Mouse (Mus musculus) embryonic facial prominence, embryonic 15.5 days (tissue): ENCODE results near the gene Pde4b. TPM values are rescaled to one million over a fixed set of nuclear protein-coding genes. Genes with fewer than 3 reads are reported as not detected.

Experiments used
- ATAC-seq: fragments of 200-750 bp; cut with Nextera tagmentation; 2 replicates; pipeline ENCODE4 v1.8.0; 2017; ENCODE audit warnings: low read depth, moderate TSS enrichment; ENCODE audit not compliant: insufficient number of reproducible peaks, low FRiP score, low TSS enrichment
- H3K27ac ChIP-seq: fragments of 300-500 bp; sonication (generic); replicated peaks from 2 replicates; pipeline ENCODE4 v1.5.1; 2015; ENCODE audit warnings: mild to moderate bottlenecking, inconsistent platforms
- H3K27me3 ChIP-seq: fragments of 300-500 bp; sonication (generic); 2 replicates; pipeline ENCODE4 v1.6.1; 2015; ENCODE audit warnings: inconsistent platforms
- H3K36me3 ChIP-seq: fragments of 300-500 bp; sonication (generic); 2 replicates; pipeline ENCODE4 v1.6.1; 2015; ENCODE audit warnings: mild to moderate bottlenecking, inconsistent platforms
- H3K4me1 ChIP-seq: fragments of 300-500 bp; sonication (generic); 2 replicates; pipeline ENCODE4 v1.6.1; 2015; ENCODE audit warnings: inconsistent platforms
- H3K4me2 ChIP-seq: fragments of 300-500 bp; sonication (generic); replicated peaks from 2 replicates; pipeline ENCODE4 v1.6.1; 2015; ENCODE audit warnings: mild to moderate bottlenecking, inconsistent platforms
- H3K4me3 ChIP-seq: fragments of 300-500 bp; sonication (generic); replicated peaks from 2 replicates; pipeline ENCODE4 v1.5.1; 2015; ENCODE audit warnings: mild to moderate bottlenecking, inconsistent platforms
- H3K9ac ChIP-seq: fragments of 300-500 bp; sonication (generic); 2 replicates; pipeline ENCODE4 v1.6.1; 2015; ENCODE audit warnings: inconsistent platforms
- H3K9me3 ChIP-seq: fragments of 300-500 bp; sonication (generic); replicated peaks from 2 replicates; pipeline ENCODE4 v1.6.1; 2016; ENCODE audit warnings: inconsistent platforms
- WGBS: fragments of 180-500 bp; shearing (Covaris S2); methylation state at CpG from one replicate; pipeline ENCODE4 v1.1.7; 2015; 5-methylcytosine and 5-hydroxymethylcytosine counted together
- polyA plus RNA-seq: library from polyadenylated mRNA; unstranded; fragments of >200 nt; fragmentation: Nextera tagmentation; extraction: Ambion mirVana; gene quantifications from 2 replicates; pipeline ENCODE4 v1.2.1, GENCODE M21; 2015

Gene Pde4b
- polyA plus RNA-seq, 1 experiment from 2014 or later, result 17.1 TPM

DNA sequence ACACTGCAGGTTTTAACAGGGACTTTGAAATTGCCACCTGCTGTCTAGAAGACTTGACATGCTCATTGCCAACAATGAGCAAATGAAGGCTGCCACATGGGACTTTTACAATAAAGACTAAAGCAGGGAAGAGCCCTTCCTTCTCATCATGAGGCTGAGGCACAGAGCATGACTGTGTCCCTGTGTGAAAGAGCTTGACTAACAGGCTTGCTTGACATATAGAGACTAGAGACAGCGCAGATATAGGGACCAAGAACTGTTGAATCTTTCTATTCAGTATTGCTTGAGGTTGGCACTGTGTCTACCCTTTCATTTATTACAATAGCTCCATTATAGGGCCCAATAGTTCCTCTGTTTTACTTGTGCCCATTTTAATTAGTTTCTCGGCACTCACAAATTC is 325.8 kb downstream of the Pde4b start:
- no peak overlapping the region for H3K27ac ChIP-seq
- H3K4me2 ChIP-seq, result no peak overlapping the region
- WGBS, result 76% methylated on average over 2 of the region's 2 CpGs
- H3K4me3 ChIP-seq, result no peak overlapping the region
- no peak for ATAC-seq
- H3K36me3 ChIP-seq, result no peaks in the 10 kb centered on the region
- no peak overlapping the region for H3K9ac ChIP-seq
- H3K4me1 ChIP-seq, result 0 out of 2 replicates have a peak, but pooled peaks cover 3% of the 10 kb centered on the region
- no peaks in the 10 kb centered on the region for H3K27me3 ChIP-seq
- H3K9me3 ChIP-seq, result no peaks in the 10 kb centered on the region

DNA sequence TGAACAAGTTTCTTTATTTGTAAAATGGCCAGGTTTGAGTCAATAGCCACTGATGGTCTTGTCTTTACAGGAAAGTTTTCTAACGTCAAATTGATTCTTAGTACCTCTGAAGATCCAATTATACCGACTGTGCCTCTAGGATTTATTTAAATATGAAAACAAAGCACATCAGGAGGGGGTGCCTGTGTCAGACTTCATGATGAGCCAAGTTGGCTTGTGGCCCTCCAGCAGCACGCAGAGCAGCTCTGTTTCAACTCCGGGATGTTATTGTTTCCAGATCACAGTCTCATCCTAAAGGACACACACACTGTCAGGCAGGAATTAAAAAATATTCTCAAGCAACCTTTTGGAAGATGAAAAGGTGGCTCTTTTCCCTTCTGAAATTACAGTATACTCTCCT is 326.5 kb downstream of the Pde4b start:
- H3K27me3 ChIP-seq, result no peaks in the 10 kb centered on the region
- no peak overlapping the region for H3K9ac ChIP-seq
- no peak overlapping the region for H3K27ac ChIP-seq
- no peak overlapping the region for H3K4me2 ChIP-seq
- no peaks in the 10 kb centered on the region for H3K9me3 ChIP-seq
- no peak overlapping the region for H3K4me3 ChIP-seq
- H3K36me3 ChIP-seq, result no peaks in the 10 kb centered on the region
- 19% methylated on average over 4 of the region's 4 CpGs for WGBS
- no peak for ATAC-seq
- 0 out of 2 replicates have a peak, but pooled peaks cover 3% of the 10 kb centered on the region for H3K4me1 ChIP-seq

DNA sequence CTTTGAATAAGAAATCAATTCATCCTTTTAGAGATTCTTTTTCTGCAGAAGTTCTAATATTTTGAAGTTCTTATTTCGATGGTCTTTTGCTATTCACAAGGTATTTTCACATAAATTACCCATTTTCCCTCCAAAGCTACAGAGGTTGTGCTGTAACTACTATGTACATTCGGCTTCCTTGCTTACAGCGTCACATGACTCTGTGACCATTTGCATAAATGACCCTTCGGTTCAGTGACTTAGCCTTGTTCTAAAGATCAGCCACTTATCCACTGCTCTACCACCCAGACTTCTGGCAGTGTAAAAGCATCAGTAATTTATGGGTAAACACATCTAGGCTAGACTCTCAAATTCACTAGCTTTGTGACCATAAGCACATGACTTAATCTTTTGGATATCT is 327.3 kb downstream of the Pde4b start:
- H3K27ac ChIP-seq, result no peak overlapping the region
- 77% methylated on average over 4 of the region's 4 CpGs for WGBS
- ATAC-seq, result no peak
- no peak overlapping the region for H3K9ac ChIP-seq
- 0 out of 2 replicates have a peak, but pooled peaks cover 3% of the 10 kb centered on the region for H3K4me1 ChIP-seq
- no peaks in the 10 kb centered on the region for H3K27me3 ChIP-seq
- no peaks in the 10 kb centered on the region for H3K9me3 ChIP-seq
- no peak overlapping the region for H3K4me3 ChIP-seq
- H3K4me2 ChIP-seq, result no peak overlapping the region
- H3K36me3 ChIP-seq, result no peaks in the 10 kb centered on the region

DNA sequence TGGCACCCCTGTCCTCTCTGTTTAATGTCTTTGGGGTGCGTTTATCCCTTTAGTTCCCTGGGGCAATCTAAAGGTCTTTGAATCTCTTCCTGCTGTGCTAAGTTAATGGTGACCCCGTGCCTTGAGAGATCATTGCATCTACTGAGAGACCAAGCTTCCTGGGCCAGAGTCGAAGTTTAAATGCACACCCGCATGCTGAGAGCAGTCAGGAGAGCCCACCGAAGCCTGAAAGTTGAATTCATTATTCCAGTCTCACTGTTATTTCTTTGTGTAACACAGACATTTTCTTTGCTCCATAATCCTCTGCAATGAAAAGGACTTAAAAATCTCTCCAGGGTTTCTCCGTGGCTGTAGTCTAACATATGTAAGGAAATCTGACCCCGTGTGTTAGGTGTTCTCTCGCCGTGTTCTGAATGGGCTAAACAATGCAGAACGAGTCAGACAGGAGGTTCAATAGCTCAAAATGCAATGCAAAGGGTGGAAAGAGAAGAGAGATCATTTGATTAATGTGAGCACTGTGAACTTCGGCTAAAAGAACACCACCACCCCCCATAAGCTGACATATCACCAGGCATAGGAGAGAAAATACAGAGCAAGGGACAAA is 333.6 kb downstream of the Pde4b start:
- Histone ChIP-seq H3K4me2 (peak overlapping the region; percentile 34), H3K4me3 (peak overlapping the region; percentile 12; the same call in 1 of the 2 replicates), H3K9ac (no peak overlapping the region), H3K36me3 (no peaks in the 10 kb centered on the region), H3K27ac (0 out of 2 replicates have a peak overlapping the region, but pooled peaks have one; percentile 51), H3K27me3 (no peaks in the 10 kb centered on the region), H3K9me3 (no peaks in the 10 kb centered on the region), H3K4me1 (no peaks in the 10 kb centered on the region)
- no peak for ATAC-seq
- WGBS, result 26% methylated on average over 11 of the region's 11 CpGs

DNA sequence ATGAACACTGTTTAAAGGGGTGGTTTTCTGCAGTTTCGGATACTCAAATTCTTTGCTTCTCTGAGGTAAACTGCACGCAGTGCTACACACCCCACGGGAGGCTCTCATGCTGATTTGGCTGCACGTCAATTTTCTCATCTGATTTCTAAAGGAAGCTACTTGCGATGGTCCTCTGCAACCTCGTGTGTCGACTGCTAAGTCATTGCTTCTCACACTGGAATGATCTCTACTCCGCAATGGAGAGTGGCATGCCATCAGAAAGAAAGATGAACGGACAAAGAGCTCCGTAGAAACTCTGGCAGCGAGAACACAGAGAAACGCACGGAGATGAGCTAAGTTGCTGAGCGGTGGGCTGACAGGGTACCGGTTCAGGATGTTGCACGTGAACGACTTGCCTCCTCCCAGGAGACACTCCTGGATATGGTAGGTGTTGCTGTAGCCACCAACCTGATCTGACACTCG is 334.1 kb downstream of the Pde4b start:
- Histone ChIP-seq H3K9me3 (no peaks in the 10 kb centered on the region), H3K4me2 (peak overlapping the region; percentile 34), H3K9ac (no peak overlapping the region), H3K36me3 (no peaks in the 10 kb centered on the region), H3K4me3 (peak overlapping the region; percentile 12; the same call in 1 of the 2 replicates), H3K27me3 (no peaks in the 10 kb centered on the region), H3K4me1 (no peaks in the 10 kb centered on the region), H3K27ac (0 out of 2 replicates have a peak overlapping the region, but pooled peaks have one; percentile 51)
- no peak for ATAC-seq
- WGBS, result 55% methylated on average over 18 of the region's 18 CpGs

DNA sequence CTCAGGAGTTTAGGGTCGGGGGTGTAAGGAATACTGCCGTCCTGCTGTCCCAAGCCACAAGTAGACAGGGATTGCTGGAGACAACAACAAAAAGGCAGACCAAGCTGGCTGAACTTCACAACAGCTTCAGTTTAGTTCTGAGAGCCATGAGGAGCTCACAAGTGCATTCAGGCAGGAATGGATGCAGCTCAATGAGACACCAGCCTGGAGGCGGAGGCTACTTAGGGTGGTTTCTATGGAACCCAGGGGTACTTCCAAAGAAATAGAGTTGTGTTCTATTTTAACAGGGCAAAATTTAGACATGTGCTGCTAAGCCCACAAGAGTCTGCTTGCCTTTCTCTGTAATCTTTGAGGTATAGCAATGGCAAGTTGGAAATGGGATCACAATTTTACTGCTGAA is 336.8 kb downstream of the Pde4b start:
- no peak overlapping the region for H3K4me2 ChIP-seq
- H3K27ac ChIP-seq, result no peak overlapping the region
- ATAC-seq, result no peak
- no peaks in the 10 kb centered on the region for H3K36me3 ChIP-seq
- no peak overlapping the region for H3K9ac ChIP-seq
- H3K27me3 ChIP-seq, result no peaks in the 10 kb centered on the region
- 87% methylated on average over 3 of the region's 3 CpGs for WGBS
- H3K4me3 ChIP-seq, result no peak overlapping the region
- no peaks in the 10 kb centered on the region for H3K9me3 ChIP-seq
- no peaks in the 10 kb centered on the region for H3K4me1 ChIP-seq

DNA sequence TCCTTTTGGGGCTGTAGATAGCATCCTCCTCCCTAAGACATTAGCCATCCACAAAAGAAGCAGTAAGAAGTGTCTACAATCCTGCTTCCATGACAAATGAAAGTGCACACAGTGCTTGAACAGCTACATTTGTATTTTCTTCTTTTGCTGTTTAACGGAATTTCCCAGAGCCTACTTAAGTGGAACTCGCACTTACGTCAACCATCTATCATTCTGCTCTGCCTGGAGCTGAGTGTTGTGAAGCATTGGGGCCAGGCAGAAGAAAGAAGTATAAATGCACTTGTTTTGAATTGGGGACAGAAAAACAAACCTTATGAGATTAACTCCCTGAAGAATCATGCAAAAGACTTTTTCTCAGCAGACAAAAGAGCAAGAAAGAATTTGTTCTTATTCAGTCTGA is 338.1 kb downstream of the Pde4b start:
- no peak overlapping the region for H3K27ac ChIP-seq
- WGBS, result 74% methylated on average over 3 of the region's 3 CpGs
- no peaks in the 10 kb centered on the region for H3K27me3 ChIP-seq
- no peak overlapping the region for H3K4me2 ChIP-seq
- no peaks in the 10 kb centered on the region for H3K9me3 ChIP-seq
- no peak for ATAC-seq
- H3K4me3 ChIP-seq, result no peak overlapping the region
- H3K36me3 ChIP-seq, result no peaks in the 10 kb centered on the region
- no peaks in the 10 kb centered on the region for H3K4me1 ChIP-seq
- no peak overlapping the region for H3K9ac ChIP-seq

DNA sequence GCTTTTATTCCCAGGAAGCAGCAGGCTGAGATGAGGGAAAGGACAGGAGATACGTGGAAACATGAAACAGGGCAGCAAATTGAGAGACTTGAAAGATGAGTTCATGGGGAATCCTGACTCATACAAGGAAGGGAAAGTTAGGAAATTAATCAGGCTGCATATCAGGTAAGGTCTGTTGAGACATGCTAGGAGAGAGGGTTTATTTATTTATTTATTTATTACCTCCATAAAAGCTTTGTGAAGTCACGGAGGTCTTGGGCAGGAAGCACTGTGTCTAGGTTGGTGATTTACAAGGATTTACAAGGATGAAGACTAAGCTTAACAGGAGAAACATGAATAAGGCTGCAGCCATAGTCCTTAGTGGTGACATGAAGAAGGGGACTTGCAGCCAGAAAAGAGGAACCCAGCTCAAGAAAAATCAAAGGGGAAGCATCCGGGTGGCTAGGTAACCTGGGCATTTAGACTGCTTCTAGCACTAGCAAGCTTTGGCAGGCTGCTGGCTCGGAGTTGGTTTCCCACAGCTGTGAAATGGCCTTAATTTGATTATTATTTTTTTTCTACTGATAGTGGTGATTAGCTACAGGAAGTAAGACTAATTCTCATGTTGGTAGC is 342.5 kb downstream of the Pde4b start:
- WGBS, result 26% methylated on average over 4 of the region's 4 CpGs
- Histone ChIP-seq H3K4me3 (no peak overlapping the region), H3K27me3 (no peaks in the 10 kb centered on the region), H3K4me2 (no peak overlapping the region), H3K4me1 (peaks cover 15% of the 10 kb centered on the region), H3K27ac (peak overlapping the region; percentile 65), H3K9ac (no peak overlapping the region), H3K9me3 (no peaks in the 10 kb centered on the region), H3K36me3 (no peaks in the 10 kb centered on the region)
- ATAC-seq, result no peak

DNA sequence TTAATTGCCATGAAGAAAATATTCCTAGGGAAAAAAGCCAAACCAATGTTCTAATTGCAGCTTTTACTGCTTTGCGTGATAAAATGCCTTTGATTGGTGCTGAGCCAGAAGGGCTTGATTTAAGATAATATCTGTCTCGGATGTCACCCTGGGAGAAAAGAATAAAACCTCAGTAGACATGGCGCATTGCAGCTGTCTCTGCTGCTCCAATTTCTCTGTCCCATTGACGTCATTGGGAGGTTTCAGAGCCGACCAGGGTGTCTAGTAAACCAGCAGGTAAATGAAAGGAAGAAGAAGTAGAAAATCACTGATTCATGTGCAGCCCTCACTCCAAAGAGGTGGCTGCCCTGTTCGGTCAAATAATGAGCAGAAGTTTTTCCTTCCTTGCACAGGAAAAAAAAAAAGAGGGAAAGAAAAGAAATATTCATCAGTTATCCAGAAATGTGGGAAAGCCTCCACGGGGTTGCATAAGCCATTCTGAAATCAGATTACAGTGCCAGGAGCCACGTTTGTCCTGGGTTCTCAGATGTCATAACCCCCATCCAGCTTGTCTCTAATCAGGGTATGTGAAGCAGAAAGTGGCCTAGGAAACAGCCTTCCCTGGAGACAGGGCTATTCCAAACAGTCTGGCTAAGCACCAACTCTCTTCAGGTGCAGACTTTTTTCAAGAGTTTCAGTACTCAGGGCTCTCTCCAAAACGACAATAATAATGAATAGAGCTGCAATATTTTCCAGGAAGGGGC is 344.9 kb downstream of the Pde4b start:
- peak overlapping the region; percentile 72; the same call in 1 of the 2 replicates for H3K27ac ChIP-seq
- WGBS, result 13% methylated on average over 9 of the region's 9 CpGs
- ATAC-seq, result no peak; the same call in 1 of the 2 replicates

DNA sequence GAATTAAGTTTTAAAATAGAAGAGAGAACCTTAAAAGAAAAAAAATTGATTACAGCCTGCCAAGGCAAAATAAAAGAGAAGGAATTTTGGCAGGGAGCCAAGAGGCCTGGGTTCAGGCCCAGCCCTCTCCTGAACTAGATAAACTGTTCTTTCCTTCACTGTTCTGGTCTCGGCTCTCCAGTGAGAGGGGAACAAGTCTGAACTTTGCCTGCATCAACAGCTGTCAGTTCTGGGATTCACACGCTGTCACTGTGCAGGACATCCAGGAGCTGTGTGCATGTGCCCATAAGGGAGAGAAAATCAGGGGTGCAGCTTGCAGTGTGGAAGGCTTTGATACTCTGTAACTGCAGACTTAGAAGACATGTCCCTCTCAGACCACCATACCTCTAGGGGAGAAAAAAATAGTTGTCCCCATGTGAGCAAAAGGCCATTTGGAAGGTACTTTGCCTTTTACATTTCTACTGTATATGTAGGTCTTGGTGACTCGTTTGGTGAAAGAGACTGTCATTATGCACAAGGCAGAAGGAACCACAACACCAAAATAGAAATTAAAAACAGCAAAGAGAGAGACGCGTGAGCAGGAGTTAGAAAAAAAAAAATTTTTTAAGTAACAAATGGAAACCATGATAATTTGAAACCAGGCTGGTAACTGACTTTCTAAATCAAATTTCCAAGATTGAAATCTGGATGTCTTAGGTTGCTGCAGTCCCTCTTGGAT is 352.2 kb downstream of the Pde4b start:
- Histone ChIP-seq H3K36me3 (no peaks in the 10 kb centered on the region), H3K4me1 (peaks cover 6% of the 10 kb centered on the region), H3K9ac (no peak overlapping the region), H3K4me2 (0 out of 2 replicates have a peak overlapping the region, but pooled peaks have one; percentile 5), H3K27ac (peak overlapping the region; percentile 73), H3K4me3 (no peak overlapping the region), H3K27me3 (no peaks in the 10 kb centered on the region), H3K9me3 (no peaks in the 10 kb centered on the region)
- 19% methylated on average over 5 of the region's 5 CpGs for WGBS
- peak; percentile 34 for ATAC-seq

More for the DNA sequence above, 344.9 kb downstream of the Pde4b start:
- Histone ChIP-seq H3K4me1 (peaks cover 15% of the 10 kb centered on the region), H3K9me3 (no peaks in the 10 kb centered on the region), H3K36me3 (no peaks in the 10 kb centered on the region), H3K27me3 (no peaks in the 10 kb centered on the region), H3K4me2 (peak overlapping the region; percentile 10), H3K4me3 (no peak overlapping the region), H3K9ac (no peak overlapping the region)

DNA sequence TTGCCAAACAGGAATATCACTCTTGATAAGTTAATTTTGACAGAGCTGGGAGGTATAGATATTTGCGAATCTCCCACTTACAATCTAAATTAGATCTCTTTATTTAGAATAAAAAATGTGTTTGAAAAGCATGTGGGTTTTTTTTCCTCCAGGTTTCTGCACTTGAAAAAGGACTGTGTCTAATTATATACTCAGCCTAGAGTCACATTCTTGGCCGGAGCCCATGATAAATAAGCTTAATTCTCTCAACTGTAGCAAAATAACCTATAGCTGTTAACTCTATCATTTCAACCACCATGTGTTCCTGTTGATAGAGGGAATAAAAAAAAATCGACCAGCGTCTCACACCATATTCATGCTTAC is 352.8 kb downstream of the Pde4b start:
- WGBS, result 21% methylated on average over 4 of the region's 4 CpGs
- H3K27ac ChIP-seq, result peak overlapping the region; percentile 73; the same call in 1 of the 2 replicates

More for the DNA sequence above, 352.8 kb downstream of the Pde4b start:
- Histone ChIP-seq H3K27me3 (no peaks in the 10 kb centered on the region), H3K4me3 (no peak overlapping the region), H3K9me3 (no peaks in the 10 kb centered on the region), H3K4me2 (no peak overlapping the region), H3K9ac (no peak overlapping the region), H3K36me3 (no peaks in the 10 kb centered on the region), H3K4me1 (peaks cover 6% of the 10 kb centered on the region)
- ATAC-seq, result no peak
